Mouse (Mus musculus) megakaryocyte, adult 5-6 weeks (primary cell): ENCODE results near the gene Tmem86a. TPM values are rescaled to one million over a fixed set of nuclear protein-coding genes. Genes with fewer than 3 reads are reported as not detected.

Experiments used
- ATAC-seq: 2 replicates; pipeline ENCODE4 v1.8.0; 2016; ENCODE audit warnings: mild to moderate bottlenecking, inconsistent platforms; ENCODE audit not compliant: poor library complexity, severe bottlenecking
- total RNA-seq, 2 experiments: library from RNA; stranded (forward) in 1 of 2; stranded (reverse) in 1 of 2; fragments of 153-499, 151-499 nt in 1 of 2; fragments of 221-1000, 200-1000 nt in 1 of 2; gene quantifications; 2 replicates each; pipeline versions ENCODE4 v1.2.3 to v1.2.4; 2015 to 2017

Gene Tmem86a
- total RNA-seq (2015) (10.3 and 12.7 TPM in 2 replicates), total RNA-seq (2017) (6.3 and 6.4 TPM in 2 replicates)

DNA sequence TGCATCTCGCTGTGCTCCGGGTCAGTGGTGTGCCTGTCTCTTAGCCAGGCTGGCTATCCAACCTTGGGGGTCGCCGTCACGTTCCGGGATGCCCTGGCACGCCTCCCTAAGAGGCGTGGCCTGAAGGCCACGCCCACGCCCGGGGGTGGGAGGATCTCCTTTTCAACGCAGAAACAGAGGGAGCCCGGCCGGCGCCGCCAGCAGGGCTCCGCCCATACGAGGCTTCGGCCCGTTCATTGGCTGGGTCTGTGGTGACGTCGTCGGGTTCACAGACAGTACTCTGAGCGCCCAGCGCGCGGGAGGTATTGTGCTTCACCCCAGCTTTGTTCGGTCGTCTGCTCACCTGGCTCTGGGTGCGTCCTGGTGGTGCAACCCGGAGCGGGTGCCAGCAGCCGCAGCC is at the start of gene Tmem86a:
Tmem86a (plus strand) TSS at position 236 of the 400 bp plus-strand sequence.
- peak; percentile 90 for ATAC-seq

DNA sequence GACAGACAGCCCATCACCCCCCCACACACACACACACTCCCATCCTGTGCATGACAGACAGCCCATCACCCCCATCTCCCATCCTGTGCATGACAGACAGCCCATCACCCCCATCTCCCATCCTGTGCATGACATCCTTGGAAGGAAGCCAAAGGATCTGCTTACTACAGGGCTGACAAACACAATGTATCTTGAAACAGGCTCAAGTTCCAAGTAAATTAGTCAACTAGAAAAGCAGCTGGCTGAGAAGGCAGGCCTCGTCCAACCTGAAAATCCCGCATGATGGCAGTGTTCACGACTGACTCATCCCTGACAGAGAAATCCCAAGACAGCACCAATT is 49.8 kb upstream of the Tmem86a start:
- ATAC-seq: no peak

DNA sequence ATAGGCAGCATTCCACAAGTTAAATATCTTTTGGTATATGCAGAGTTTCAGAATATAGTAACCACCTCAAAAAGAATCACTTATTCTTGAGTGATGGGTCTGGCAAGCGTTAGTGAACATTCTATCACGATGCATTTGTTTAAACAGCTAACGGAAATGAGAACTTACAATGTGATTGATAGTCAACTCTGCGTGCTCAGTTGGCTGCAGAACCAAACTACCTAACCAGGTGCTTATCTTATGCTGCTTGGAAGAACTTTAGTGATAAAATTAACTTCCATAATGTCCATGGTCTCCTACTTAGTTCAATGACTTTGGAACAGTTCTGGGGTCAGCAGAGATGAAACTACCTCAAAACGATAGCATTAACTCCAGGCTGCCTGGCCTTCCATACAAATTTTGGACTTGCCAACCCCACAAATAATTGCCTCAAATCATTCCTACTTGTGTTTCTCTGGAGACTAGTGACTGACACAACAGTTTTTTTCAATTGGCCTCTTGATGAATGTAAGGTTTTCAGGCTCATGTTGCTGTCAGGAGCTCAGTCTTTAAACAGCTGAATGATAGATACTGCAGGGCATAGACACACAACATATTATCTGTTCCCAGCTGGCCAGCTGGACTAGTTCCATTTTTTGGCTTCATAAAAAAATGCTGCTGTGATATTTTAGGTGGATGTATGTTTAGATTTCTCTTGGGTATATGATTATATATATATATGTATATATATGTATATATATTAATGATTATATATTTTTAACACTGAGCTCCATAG is 49.1 kb upstream of the Tmem86a start:
- ATAC-seq: no peak

DNA sequence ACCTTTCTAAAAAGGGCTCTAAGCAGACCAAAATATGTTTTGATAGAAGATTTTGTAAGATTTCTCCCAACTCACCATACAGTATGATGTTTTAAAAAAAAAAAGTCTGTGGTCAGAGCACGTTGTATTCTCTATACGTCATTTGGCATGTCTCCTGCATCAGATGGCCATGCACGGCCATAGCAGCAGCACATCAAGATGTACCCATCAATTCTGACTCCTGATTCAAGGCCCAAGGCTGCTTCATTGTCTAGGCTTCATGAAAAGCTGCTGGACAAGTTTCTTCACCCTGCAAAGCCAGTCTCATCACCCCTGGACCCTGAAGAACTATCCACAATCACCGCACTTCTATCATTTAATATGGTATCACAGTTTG is 48.5 kb upstream of the Tmem86a start:
- ATAC-seq: no peak

DNA sequence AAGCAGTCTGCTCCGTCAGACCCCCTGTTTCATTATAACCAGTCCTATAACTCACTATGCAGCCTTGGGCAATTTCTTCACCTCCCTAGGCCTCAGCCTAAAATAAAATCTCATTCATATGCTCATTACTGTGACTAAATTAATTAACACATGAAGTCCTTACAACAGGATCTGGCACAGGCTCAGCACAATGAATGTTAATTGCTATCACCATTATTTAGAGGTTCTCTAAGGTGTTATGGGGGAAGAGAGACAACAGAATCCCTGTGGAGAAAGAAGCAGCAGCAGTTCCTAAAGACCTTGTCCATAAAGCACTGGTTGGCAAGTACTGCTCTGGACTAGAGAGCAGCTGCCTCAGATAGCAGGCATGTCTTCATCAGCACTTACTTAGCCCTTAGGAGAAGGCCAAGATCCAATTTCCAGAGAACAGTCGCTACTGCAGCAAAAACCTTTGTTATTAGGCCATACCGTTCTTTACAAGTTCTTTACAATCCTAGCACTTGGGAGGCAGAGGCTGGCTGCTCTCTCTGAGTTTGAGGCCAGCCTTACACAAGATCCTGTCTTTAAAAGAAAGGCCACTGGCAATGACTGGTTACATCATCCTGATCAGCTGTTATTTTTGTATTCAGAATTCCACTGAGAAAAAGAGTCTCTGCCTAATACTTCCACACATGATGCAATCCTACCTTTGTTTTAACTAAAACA is 46.8 kb upstream of the Tmem86a start:
- no peak for ATAC-seq

DNA sequence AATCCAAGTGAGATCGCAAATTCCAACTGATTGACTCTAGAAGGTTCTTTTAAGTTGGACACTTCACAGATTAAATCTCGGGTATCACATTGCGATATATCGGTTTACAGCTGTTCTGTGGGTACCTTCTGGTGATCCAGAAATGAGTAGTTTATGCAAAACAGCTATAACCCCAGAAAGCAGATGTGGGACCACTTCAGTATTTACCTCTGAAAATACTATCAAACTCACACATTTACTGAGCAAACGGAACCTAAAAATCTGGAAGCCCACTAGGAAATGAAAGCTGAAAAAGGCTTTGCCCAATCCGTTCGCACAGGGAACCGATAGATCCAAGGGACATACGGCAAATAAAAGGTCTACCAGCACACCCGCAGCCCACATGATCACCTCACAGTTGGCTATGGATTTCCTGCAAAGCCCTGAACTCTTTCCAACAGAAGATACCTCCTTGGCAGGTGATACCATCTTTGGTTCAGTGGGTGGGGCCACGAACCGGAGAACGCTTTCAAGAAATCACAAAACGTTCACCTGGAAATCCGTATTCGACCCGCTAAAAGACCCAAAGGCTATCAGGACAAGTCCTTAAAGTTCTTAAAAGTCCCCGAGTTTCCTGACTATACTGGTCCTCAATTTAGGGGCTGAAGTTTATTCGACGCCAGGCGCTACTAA is 43.2 kb upstream of the Tmem86a start:
- ATAC-seq: 0 out of 2 replicates have a peak, but pooled peaks have one; percentile 4

DNA sequence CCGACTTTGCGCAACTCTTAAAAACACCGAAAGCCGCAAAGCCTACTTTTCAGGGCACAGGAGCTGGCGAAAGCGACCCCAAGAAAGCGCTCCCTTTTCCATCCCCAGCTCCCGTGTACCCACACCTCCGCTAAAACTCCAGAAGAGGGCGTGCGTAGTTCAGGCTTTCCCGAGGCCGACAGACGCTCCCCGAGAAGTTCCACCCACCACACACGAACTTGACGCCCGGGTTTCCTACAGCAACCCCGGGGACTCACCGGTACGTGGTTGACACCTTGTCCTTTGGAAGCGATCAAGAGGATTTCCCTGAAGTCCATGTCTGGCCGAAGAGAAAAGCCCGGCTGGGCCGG is 42.6 kb upstream of the Tmem86a start:
- peak; percentile 69 for ATAC-seq

DNA sequence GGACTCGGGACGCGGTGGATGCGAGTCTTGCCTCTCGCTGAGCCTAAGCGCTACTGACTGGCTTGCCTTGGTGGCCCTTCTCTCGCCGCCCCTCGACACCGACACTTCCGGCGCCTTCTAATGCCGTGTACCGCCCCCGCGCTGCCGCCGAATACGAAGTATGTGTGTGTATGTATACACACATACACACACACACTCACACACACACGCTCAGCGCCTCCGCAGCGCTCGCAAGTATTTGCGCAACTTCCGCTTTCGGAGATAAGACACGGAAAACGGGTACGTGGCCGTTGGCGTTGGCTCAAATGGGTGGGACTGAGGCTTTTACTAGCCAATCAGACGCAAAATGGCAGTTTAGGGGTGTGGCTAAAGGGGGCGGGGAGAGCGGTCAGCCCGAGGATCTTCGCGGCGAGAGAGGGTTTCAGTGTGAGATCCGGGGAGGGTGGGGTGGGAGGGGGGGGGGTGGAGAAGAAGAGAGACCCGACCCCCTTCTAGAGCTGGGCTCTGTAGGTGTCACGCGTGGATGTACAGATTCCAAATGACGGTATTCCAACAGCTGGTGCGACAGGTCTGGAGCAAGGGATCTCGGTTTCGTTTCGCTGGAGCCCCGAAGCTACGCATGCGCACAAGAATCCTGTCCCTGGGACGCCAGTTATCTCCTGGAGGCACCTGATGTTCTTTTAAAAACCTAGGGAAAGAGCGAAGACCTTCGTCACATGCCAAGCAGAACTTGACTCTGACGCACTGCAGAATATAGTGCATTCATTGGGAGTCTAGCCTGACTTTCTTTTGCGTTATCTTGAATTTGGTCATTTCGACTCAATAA is 42.0 kb upstream of the Tmem86a start, which contains the start of gene Spty2d1:
Spty2d1 (minus strand) TSS at position 244 of the 826 bp plus-strand sequence.
- peak; percentile 89 for ATAC-seq

DNA sequence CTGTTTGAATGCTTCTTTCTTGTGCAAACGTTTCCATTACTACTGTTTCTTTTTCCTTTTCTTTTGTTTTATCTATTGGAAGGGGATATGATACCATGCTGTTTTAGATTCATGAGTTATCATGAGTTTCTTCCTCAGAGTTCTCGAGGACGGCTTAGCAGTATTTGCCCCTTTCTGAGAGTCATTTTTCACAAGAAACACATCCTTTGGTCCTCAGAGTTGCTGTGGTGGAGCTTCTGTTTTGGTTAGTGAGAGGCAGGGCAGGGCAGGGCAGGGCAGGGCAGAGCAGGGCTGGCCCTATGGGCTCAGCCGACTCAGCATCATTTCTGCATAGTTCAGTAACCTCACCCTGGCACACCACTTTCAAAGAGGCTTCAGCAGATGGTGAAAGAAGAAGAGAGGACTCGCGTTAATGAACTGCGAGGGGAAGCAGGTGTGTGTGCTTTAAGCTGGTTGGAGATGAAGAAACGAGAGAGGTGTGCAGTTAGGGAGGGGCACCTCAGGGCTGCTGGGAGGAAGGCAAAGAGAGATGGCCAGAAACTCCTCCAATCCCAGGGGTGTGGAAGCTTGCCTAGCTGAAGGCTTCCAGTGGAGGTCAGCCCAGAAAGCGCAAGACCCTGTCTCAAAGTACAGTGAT is 37.2 kb upstream of the Tmem86a start:
- peak; percentile 25 for ATAC-seq

DNA sequence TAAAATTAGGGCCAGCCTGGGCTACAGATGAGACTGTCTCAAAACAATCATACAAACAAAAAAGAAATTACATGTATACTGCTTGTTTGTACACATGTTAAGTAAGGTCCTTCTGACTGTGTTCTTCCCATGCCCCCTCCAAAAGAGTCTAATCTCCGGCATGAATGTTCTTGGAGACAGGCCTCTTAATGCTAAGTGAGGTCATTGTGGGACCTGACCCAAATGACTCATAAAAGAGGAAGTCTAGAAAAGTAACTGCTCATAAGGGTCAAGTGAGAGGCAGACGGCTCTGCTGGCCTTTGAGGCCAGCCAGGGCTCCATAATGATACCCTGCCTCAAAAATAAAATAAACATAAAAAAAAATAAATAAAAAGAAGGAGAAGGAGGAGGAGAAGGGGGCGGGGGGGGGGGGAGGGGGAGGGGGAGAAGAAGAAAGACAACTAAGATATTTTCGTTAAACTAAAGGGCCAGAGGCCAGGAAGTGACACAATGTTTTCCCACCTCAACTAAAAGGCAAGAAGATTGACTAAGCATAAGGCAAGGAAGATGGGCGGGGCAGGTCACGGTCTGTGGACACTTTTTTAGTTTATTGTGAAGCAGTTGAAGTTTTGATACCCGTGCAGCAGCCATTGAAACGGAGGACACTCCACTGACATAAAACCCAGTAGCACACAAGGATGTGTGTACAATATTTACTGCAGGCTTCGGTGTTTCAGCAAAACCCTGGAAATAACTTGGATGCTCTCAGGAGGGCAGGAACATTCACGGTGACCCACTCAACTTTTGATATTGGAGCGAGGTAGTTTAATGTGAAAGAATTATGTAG is 35.6 kb upstream of the Tmem86a start:
- ATAC-seq: peak; percentile 67

DNA sequence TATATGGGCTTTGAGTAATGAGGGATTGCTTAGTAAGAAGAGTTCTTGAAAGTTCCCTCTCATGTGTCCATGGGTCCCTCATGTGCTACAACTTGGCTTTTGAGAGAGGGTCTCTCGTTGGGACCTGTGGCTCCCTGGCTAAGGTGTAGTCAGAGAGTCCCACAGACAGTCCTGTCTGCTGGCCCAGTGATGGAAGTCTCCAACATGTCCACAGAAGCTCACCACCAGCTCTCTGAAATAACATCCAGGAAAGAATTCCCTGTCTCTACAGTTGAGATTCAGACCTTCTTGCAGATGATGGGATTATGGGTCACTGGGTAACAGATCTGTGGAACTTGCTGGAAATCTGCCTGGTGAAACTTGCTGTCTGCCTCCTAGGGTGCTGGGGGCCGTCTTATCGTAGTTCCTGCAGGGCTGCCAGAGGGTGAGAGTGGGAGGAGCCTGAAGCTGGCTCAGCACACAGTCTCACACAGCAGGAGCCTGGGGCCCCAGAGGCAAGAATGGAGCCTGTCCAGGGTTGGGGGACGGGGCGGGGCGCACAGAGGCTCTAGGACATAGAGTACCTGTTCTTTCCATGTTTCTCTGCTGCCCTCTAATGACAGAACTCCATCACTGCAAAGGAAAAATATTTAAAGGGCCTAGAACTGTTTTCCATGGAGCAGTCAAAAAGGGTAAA is 34.9 kb upstream of the Tmem86a start:
- peak; percentile 87 for ATAC-seq

DNA sequence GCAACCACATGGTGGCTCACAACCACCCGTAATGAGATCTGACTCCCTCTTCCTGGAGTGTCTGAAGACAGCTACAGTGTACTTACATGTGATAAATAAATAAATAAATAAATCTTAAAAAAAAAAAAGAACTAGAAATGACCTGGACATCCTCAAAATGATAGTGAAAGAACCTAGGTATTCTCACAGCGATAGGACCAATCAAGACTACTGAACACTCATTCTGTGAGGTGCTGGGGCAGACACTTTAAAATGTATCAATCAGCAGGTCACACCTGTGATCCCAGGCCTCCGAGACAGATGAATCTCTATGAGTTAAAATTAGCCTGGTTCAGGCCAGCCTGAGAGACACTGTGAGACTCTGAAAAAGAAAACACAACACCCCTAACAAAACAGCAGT is 33.8 kb upstream of the Tmem86a start:
- ATAC-seq: no peak

DNA sequence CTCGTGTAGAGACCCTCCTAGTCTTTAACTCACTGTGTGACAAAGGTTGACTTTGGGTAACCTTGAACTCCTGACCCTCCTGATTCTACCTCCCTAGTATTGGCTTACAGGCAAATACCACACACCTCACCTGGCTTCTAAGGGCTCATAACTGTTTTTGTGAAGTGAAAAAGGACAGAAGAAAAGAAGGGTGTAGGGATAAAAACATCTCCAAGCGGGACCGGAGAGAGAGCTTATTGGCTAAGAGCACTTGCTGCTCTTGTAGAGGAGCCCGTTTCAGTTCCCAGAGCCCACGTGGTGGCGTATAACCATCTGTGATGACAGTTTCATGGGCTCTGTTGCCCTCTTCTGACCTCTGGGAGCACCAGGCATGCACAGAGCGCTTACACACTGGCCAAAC is 33.3 kb upstream of the Tmem86a start:
- ATAC-seq: no peak

DNA sequence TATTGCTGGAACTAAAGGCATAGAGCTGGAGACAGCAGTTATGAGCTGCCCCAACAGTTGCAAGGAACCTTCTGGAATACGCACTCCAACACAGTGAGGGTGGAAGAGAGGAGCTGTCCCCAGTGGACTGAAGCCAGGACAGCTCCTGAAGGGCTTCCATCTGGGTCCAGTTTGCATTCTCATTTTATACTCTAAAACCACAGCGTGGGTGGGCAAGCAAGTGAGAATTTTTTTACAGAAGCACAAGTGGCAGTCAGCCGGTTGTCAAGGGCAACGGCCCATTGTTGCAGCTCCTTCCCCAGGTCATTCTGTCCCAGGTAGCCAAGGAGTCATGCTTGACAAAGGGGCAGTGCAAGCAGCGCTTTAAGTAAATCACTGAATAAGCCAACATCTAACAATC is 30.8 kb upstream of the Tmem86a start:
- ATAC-seq: no peak

DNA sequence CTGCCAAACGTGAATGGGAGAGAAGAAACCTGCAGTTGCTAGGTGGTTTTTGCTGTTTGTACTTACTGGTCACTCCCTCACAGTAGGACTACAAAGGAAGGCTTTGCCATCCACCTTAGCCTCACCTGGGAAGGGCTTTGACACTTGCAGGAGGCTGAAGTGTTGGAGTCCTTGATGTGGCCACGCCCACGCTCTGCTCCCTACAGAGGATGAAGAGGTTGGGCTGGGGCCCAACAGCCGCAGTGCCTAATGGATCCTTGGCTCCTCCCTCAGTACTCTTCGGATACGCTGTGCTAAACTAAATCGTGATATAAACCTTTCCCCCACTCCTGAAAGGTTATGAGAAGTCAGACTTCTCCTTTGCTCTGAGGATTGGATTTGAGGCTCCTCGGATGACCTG is 29.4 kb upstream of the Tmem86a start:
- ATAC-seq: no peak

DNA sequence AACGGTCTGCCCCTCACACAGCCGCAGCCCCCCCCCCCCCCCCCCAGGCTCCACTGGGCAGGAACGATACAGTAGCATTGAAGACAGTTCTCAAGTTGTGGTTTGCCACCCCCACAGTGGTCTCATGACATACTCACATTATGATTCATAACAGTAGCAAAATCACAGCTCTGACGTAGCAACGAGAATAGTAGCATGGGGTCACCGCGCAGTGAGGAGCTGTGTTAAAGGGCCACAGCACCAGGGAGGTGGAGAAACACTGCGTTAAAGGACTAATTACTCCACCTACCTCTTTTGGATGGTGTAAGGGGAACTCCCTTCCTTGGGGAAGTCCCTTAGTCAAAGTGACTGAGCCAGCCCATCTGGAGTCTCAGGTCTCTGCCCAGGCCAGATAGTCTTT is 27.9 kb upstream of the Tmem86a start:
- peak; percentile 93 for ATAC-seq

DNA sequence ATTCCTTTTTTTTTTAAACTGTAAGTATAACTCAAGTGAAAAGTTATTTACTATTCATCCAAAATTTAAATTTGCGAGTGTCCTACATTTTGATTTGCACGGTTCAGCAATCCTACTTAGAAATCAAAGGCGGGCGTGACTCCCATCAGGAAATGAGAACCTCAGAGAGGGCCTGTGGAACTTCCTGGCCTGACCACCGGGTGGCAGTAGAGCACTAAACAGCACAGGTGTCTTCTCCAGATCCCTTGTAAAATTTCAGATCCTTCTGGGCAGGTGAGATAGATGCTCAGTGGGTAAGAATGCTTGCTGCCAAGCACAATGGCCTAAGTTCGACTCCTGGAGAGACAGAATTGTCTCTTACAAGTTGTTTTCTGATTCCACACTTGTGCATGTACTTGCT is 26.9 kb upstream of the Tmem86a start:
- ATAC-seq: peak; percentile 81

DNA sequence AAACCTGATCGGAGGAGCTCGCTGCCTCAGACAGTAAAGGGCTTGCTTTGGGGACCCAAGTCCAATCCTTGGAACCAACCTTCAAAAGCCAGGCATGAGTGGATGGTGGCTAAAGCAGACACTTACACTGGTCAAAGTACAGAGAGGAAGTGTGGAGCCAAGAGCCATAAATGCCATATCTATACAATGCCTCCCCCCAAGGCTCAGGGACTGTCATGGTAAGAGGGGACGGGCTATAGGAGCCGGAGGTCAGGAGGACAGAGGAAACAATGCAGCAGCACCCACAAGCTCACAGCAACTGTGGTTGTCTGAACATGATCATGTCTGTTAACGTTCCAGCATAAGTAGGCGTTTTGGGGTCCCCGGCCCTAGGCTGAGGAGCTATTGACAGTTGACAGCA is 25.9 kb upstream of the Tmem86a start:
- ATAC-seq: no peak

DNA sequence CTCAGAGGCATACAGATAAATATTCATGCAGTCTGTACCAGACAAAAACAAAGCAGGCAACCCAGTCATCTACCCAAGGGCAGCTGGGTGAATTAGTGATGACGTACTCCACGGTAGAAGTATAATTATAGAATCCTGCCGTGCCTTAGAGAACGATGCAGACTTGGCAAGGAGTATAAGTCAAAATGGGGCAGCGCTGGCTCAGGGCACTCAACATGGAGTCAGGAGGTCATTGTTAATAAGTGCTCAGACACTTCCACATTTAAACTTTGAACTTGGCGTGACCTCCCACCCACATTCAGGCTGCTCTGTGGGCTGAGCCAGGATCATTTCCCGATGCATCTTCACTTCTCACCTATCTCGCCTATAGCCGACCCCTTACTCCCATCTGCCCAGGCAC is 25.0 kb upstream of the Tmem86a start:
- ATAC-seq: no peak
